Mouse (Mus musculus): Measurements from ENCODE around the gene Nrg4.

- TF ChIP-seq POLR2A (IDR thresholded peaks at IDR 0.05; ENCODE audit: insufficient read length, low read depth): no peak
- no peak for TF ChIP-seq USF1 (IDR thresholded peaks at IDR 0.05; ENCODE audit: low read depth)
- TF ChIP-seq TCF3 (IDR thresholded peaks at IDR 0.05; ENCODE audit: insufficient read length, low read depth): no peak
These were observed 111.6 kb downstream of the Nrg4 start for GRCm38 (mm10) chr9:55215056-55215455.
